Mouse (Mus musculus): ENCODE data around the gene Arhgap10.

DNA sequence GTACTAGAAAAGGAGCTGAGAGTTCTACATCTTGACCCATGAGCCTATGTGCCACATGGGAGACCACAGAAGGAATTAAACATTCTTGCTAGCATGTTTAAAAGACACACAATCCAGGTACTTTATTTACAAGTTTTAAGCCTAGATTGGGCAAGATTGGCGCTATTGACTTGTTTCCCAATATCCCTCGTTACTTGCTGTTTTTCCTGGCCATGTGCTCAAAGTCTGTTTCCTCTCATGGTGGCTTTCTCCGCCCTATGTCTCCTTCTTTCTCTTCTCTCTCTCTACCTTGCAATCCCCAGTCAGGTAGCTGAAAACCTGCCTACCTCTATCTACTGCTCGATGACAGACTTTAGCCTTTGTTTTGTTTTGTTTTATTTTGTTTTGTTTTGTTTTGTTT, 27.9 kb upstream of the Arhgap10 start:
- TF ChIP-seq TAL1 (IDR thresholded peaks at IDR 0.05; ENCODE audit: low read length) (no peak), GATA1 (IDR thresholded peaks at IDR 0.05; ENCODE audit: low read length) (no peak)
